16 mouse cellular contexts compared by ENCODE assay signal in the genomic region with DNA sequence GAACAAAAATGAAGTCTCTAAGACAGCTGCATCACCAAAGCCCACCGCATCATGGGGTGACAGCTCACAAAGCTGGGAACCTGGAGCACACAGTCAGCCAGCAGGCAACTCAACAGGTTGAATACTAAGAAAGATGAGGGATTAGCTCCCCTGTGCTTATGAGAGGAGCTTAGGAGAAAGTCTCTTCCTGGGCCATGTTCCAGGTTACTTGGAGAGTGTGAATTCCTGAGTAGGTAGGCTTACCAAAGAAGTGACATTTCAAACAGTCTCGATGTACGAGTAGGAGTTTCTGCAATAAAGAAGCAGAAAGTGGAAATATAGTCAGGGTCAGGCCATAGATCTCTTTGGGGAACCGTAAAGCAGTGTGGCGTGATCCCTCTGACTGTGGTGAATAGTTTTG. TPM values are rescaled to one million over a fixed set of nuclear protein-coding genes. Genes with fewer than 3 reads are reported as not detected.
"Had no signal": no experiment of that assay in that cellular context is flagged by ENCODE, and none has a peak within 500 bp of the region (broad histone marks: within the 10 kb centered on the region; RNA-seq: fewer than 3 reads in every experiment).

No protein-coding gene starts in this region.

- DNase-seq: gastrocnemius, postnatal 14 days; gastrocnemius, postnatal 36 days; heart, adult 2 months; heart, postnatal 4 days; kidney, adult 18-20 months; kidney, adult 8-10 months; kidney, postnatal 10 days; kidney, postnatal 25 days; kidney, postnatal 4 days; liver had no signal

RNA-seq across cellular contexts. Expression of a gene that starts 0.9 kb away (rescaled TPM):
- total RNA-seq: gastrocnemius, adult 18-20 months; gastrocnemius, adult 8-10 months; gastrocnemius, postnatal 14 days; gastrocnemius, postnatal 36 days; heart, adult 2 months; heart, postnatal 25 days; heart, postnatal 4 days; layer of hippocampus, postnatal 10 days; layer of hippocampus, postnatal 25 days; left cerebral cortex, postnatal 14 days had no signal
